Mouse (Mus musculus) megakaryocyte, embryonic 14.5 days (primary cell): Measurements from ENCODE around the gene Bpifc.

Experiments
- FLI1 ChIP-seq: IDR thresholded peaks from 2 replicates; pipeline ENCODE4 v1.6.1; 2012; ENCODE audit warnings: low read length, inconsistent platforms, mixed read lengths
- GATA1 ChIP-seq: IDR thresholded peaks from 3 replicates; pipeline ENCODE4 v1.6.1; 2012; ENCODE audit warnings: mixed read lengths, low read length, inconsistent platforms, borderline replicate concordance

DNA sequence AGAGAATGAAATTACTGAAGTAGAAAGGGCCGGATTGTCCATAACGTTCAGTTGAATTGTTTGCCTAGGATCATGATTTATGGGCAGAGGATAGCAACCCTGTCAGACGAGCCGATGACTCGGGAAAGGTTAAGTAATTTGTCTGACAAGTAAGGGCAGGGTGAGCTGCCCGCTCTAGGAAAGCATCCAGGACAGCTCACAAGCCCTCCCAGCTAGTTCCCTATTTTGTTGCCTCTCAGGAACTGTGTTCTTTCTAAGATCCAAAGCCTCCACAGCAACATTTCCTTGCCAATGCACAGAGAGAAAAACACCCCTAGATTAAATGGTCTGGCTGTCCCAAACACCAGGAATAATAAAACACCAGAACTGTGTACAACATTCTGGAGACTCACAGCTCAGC lies 1.1 kb downstream of the Bpifc start:
- TF ChIP-seq GATA1 (no peak), FLI1 (no peak)
